Mouse (Mus musculus) limb, embryonic 11.5 days (tissue): ENCODE results near the gene Chst4. TPM values are rescaled to one million over a fixed set of nuclear protein-coding genes. Genes with fewer than 3 reads are reported as not detected.

Experiments
- ATAC-seq: fragments of 200-750 bp; cut with Nextera tagmentation; 2 replicates; pipeline ENCODE4 v1.8.0; 2017; ENCODE audit warnings: low read depth; ENCODE audit not compliant: insufficient number of reproducible peaks, low FRiP score, low TSS enrichment
- DNase-seq: peaks from one replicate; pipeline ENCODE4 v3.0.0-alpha.2; 2015; ENCODE audit warnings: low spot score
- H3K27ac ChIP-seq: fragments of 300-500 bp; sonication (generic); replicated peaks from 2 replicates; pipeline ENCODE4 v1.5.1; 2014; ENCODE audit warnings: low read depth, mild to moderate bottlenecking, low read length
- H3K27me3 ChIP-seq: fragments of 300-500 bp; sonication (generic); 2 replicates; pipeline ENCODE4 v1.6.1; 2014; ENCODE audit warnings: mild to moderate bottlenecking, low read length, mixed read lengths; ENCODE audit not compliant: control insufficient read depth, insufficient read depth
- H3K36me3 ChIP-seq: fragments of 300-500 bp; sonication (generic); 2 replicates; pipeline ENCODE4 v1.6.1; 2014; ENCODE audit warnings: mild to moderate bottlenecking, low read length, moderate library complexity, mixed read lengths; ENCODE audit not compliant: control insufficient read depth, insufficient read depth
- H3K4me1 ChIP-seq: fragments of 300-500 bp; sonication (generic); 2 replicates; pipeline ENCODE4 v1.6.1; 2014; ENCODE audit warnings: low read length, mixed read lengths; ENCODE audit not compliant: control insufficient read depth, insufficient read depth
- H3K4me2 ChIP-seq: fragments of 300-500 bp; sonication (generic); 2 replicates; pipeline ENCODE4 v1.6.1; 2014; ENCODE audit warnings: low read depth, mild to moderate bottlenecking, moderate library complexity; ENCODE audit not compliant: severe bottlenecking
- H3K4me3 ChIP-seq: fragments of 300-500 bp; sonication (generic); 2 replicates; pipeline ENCODE4 v1.5.1; 2014; ENCODE audit warnings: low read depth, low read length
- H3K9ac ChIP-seq: fragments of 300-500 bp; sonication (generic); 2 replicates; pipeline ENCODE4 v1.6.1; 2014; ENCODE audit warnings: mild to moderate bottlenecking, low read length
- H3K9me3 ChIP-seq: fragments of 300-500 bp; sonication (generic); 2 replicates; pipeline ENCODE4 v1.6.1; 2016; ENCODE audit warnings: low read length; ENCODE audit not compliant: control insufficient read depth
- WGBS: fragments of 180-500 bp; shearing (Covaris S2); extraction: QIAGEN DNeasy Blood & Tissue Kit; methylation state at CpG from one replicate; pipeline ENCODE4 v1.1.7; 2014; 5-methylcytosine and 5-hydroxymethylcytosine counted together
- polyA plus RNA-seq: library from polyadenylated mRNA; unstranded; fragments of >200 nt; fragmentation: Nextera tagmentation; extraction: Ambion mirVana; gene quantifications from 2 replicates; pipeline ENCODE4 v1.2.1, GENCODE M21; 2014

The Chst4 gene
- polyA plus RNA-seq, 1 experiment from 2014 or later = not detected

GRCm38 (mm10) chr8:109998066-109998465 lies 41.5 kb downstream of the Chst4 start:
- 82% methylated on average over 7 of the region's 7 CpGs for WGBS
- DNase-seq (no peak), ATAC-seq (no peak)

GRCm38 (mm10) chr8:109997381-109997780 lies 42.2 kb downstream of the Chst4 start:
- Histone ChIP-seq H3K4me2 (no peak overlapping the region), H3K4me1 (no peaks in the 10 kb centered on the region), H3K27ac (no peak overlapping the region), H3K9ac (no peak overlapping the region), H3K36me3 (no peaks in the 10 kb centered on the region), H3K27me3 (no peaks in the 10 kb centered on the region), H3K9me3 (no peaks in the 10 kb centered on the region), H3K4me3 (no peak overlapping the region)
- WGBS = 93% methylated on average over 9 of the region's 9 CpGs
- ATAC-seq (no peak), DNase-seq (no peak)

More at GRCm38 (mm10) chr8:109998066-109998465, 41.5 kb downstream of the Chst4 start:
- no peaks in the 10 kb centered on the region for H3K36me3 ChIP-seq
- H3K9me3 ChIP-seq = no peaks in the 10 kb centered on the region
- no peak overlapping the region for H3K27ac ChIP-seq
- H3K4me3 ChIP-seq = no peak overlapping the region
- no peak overlapping the region for H3K4me2 ChIP-seq
- H3K4me1 ChIP-seq = no peaks in the 10 kb centered on the region
- no peak overlapping the region for H3K9ac ChIP-seq
- no peaks in the 10 kb centered on the region for H3K27me3 ChIP-seq

DNA sequence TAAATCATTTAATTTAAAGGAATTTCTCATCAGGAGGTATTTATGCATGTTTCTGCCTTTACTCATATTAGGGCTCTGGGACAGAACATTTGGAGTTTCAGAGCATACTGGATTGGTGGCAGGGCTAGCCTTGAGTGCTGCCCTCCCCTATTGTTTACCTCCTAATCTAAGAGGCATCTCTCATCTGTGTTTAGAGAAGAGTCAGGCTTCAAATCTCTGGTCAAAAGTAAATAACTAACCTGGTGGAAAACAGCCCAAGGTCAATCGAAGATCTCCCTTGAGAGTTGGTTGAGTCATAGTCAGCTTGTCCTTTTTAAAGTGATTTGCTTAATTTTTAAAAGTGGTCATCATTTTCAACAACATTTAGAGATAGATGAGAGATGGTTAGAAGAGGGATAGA lies 46.6 kb downstream of the Chst4 start:
- Histone ChIP-seq H3K4me3 (no peak overlapping the region), H3K27me3 (no peaks in the 10 kb centered on the region), H3K36me3 (no peaks in the 10 kb centered on the region), H3K4me2 (no peak overlapping the region), H3K27ac (no peak overlapping the region), H3K9me3 (no peaks in the 10 kb centered on the region), H3K9ac (no peak overlapping the region), H3K4me1 (no peaks in the 10 kb centered on the region)
- DNase-seq (no peak), ATAC-seq (no peak)
- WGBS = 81% methylated on average over 1 of the region's 1 CpGs

DNA sequence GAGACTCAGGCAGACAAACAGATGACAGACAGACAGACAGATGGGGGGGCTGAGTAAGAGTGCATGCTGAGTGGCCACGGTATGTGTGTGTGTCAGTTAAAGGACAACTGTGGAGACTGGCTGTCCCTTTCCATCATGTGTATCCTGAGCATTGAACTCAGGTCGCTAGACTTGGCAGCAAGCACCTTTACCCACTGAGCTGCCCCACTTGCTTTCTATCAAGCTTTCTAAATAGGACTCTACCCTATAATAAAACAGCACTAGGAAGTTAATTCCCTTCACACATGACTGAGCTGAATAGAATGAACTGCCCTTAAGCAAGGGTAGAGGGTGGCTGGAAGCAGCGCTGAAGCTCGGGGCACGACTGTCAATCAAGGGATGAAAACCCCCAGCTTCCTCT lies 47.4 kb downstream of the Chst4 start:
- Histone ChIP-seq H3K27ac (no peak overlapping the region), H3K9me3 (no peaks in the 10 kb centered on the region), H3K9ac (no peak overlapping the region), H3K4me1 (no peaks in the 10 kb centered on the region), H3K27me3 (no peaks in the 10 kb centered on the region), H3K36me3 (no peaks in the 10 kb centered on the region), H3K4me2 (no peak overlapping the region), H3K4me3 (no peak overlapping the region)
- 87% methylated on average over 5 of the region's 5 CpGs for WGBS
- DNase-seq (no peak), ATAC-seq (no peak)

- no peak within 1 kb of the TSS for H3K4me2 ChIP-seq
- H3K27ac ChIP-seq = no peak within 1 kb of the TSS
- no peak within 1 kb of the TSS for H3K4me3 ChIP-seq
- ATAC-seq (no peak), DNase-seq (no peak)
- H3K27me3 ChIP-seq = no peaks in the 10 kb centered on the region
- H3K9ac ChIP-seq = no peak within 1 kb of the TSS
- 80% methylated on average over 8 of the region's 8 CpGs for WGBS
- no peaks in the 10 kb centered on the region for H3K4me1 ChIP-seq
- no peaks in the 10 kb centered on the region for H3K36me3 ChIP-seq
- H3K9me3 ChIP-seq = no peaks in the 10 kb centered on the region
These were observed 49.3 kb downstream of the Chst4 start, which contains the start of gene Tat for GRCm38 (mm10) chr8:109990224-109990623. Tat (plus strand) TSS chr8:109990437.

- Histone ChIP-seq H3K36me3 (no peaks in the 10 kb centered on the region), H3K4me2 (no peak overlapping the region), H3K9ac (no peak overlapping the region), H3K4me1 (no peaks in the 10 kb centered on the region), H3K27me3 (no peaks in the 10 kb centered on the region), H3K27ac (no peak overlapping the region), H3K4me3 (no peak overlapping the region), H3K9me3 (no peaks in the 10 kb centered on the region)
- 90% methylated on average over 8 of the region's 8 CpGs for WGBS
- DNase-seq (no peak), ATAC-seq (no peak)
These were observed 50.4 kb downstream of the Chst4 start for GRCm38 (mm10) chr8:109989151-109989550.

- Histone ChIP-seq H3K4me2 (no peak overlapping the region), H3K27me3 (no peaks in the 10 kb centered on the region), H3K27ac (no peak overlapping the region), H3K4me1 (no peaks in the 10 kb centered on the region), H3K9ac (no peak overlapping the region), H3K4me3 (no peak overlapping the region), H3K9me3 (no peaks in the 10 kb centered on the region), H3K36me3 (no peaks in the 10 kb centered on the region)
- WGBS = 86% methylated on average over 7 of the region's 7 CpGs
- no peak for DNase-seq
- no peak for ATAC-seq
These were observed 51.8 kb downstream of the Chst4 start for GRCm38 (mm10) chr8:109987776-109988175.

- 56% methylated on average over 7 of the region's 7 CpGs for WGBS
- Histone ChIP-seq H3K4me2 (no peak overlapping the region), H3K27ac (no peak overlapping the region), H3K4me3 (no peak overlapping the region), H3K27me3 (no peaks in the 10 kb centered on the region), H3K9me3 (no peaks in the 10 kb centered on the region), H3K9ac (no peak overlapping the region), H3K36me3 (no peaks in the 10 kb centered on the region), H3K4me1 (no peaks in the 10 kb centered on the region)
- DNase-seq (no peak), ATAC-seq (no peak)
These were observed 53.2 kb downstream of the Chst4 start for GRCm38 (mm10) chr8:109986384-109986783.

- Histone ChIP-seq H3K9ac (no peak overlapping the region), H3K9me3 (no peaks in the 10 kb centered on the region), H3K4me2 (no peak overlapping the region), H3K36me3 (no peaks in the 10 kb centered on the region), H3K4me1 (no peaks in the 10 kb centered on the region), H3K27me3 (no peaks in the 10 kb centered on the region), H3K27ac (no peak overlapping the region), H3K4me3 (no peak overlapping the region)
- 55% methylated on average over 5 of the region's 5 CpGs for WGBS
- ATAC-seq (no peak), DNase-seq (no peak)
These were observed 55.6 kb downstream of the Chst4 start for GRCm38 (mm10) chr8:109983944-109984343.
